Mouse (Mus musculus): Measurements from ENCODE around the gene Map3k9. TPM values are rescaled to one million over a fixed set of nuclear protein-coding genes. Genes with fewer than 3 reads are reported as not detected.

Map3k9 gene
- polyA plus RNA-seq, 1 experiment from 2014 or later, result 1.7 TPM

GRCm38 (mm10) chr12:81776191-81776590, 4.8 kb downstream of the Map3k9 start:
- 27% methylated on average over 3 of the region's 3 CpGs for WGBS
- H3K4me2 ChIP-seq (ENCODE audit: low read depth, low read length), result no peak overlapping the region

GRCm38 (mm10) chr12:81775641-81776040, 5.3 kb downstream of the Map3k9 start:
- ATAC-seq (ENCODE audit: insufficient read depth, low FRiP score), result no peak
- no peak overlapping the region for H3K27ac ChIP-seq (ENCODE audit: low read length)
- H3K4me1 ChIP-seq (ENCODE audit: control insufficient read depth, insufficient read depth, low read length), result no peaks in the 10 kb centered on the region
- no peaks in the 10 kb centered on the region for H3K9me3 ChIP-seq (replicated peaks; ENCODE audit: control insufficient read depth, low read length)
- WGBS, result 80% methylated on average over 2 of the region's 2 CpGs
- H3K9ac ChIP-seq (ENCODE audit: low read length), result no peak overlapping the region
- no peak overlapping the region for H3K4me2 ChIP-seq (ENCODE audit: low read depth, low read length)
- H3K36me3 ChIP-seq (ENCODE audit: control insufficient read depth, insufficient read depth, low read length), result no peaks in the 10 kb centered on the region
- no peak overlapping the region for H3K4me3 ChIP-seq (replicated peaks; ENCODE audit: low read length)
- no peaks in the 10 kb centered on the region; the same call in 1 of the 2 replicates for H3K27me3 ChIP-seq (ENCODE audit: control insufficient read depth, insufficient read depth, low read length)

More at GRCm38 (mm10) chr12:81776191-81776590, 4.8 kb downstream of the Map3k9 start:
- H3K4me3 ChIP-seq (replicated peaks; ENCODE audit: low read length), result no peak overlapping the region
- ATAC-seq (ENCODE audit: insufficient read depth, low FRiP score), result no peak
- H3K27me3 ChIP-seq (ENCODE audit: control insufficient read depth, insufficient read depth, low read length), result no peaks in the 10 kb centered on the region; the same call in 1 of the 2 replicates
- no peaks in the 10 kb centered on the region for H3K9me3 ChIP-seq (replicated peaks; ENCODE audit: control insufficient read depth, low read length)
- H3K9ac ChIP-seq (ENCODE audit: low read length), result no peak overlapping the region
- H3K36me3 ChIP-seq (ENCODE audit: control insufficient read depth, insufficient read depth, low read length), result no peaks in the 10 kb centered on the region
- H3K27ac ChIP-seq (ENCODE audit: low read length), result no peak overlapping the region
- no peaks in the 10 kb centered on the region for H3K4me1 ChIP-seq (ENCODE audit: control insufficient read depth, insufficient read depth, low read length)

- WGBS, result 85% methylated on average over 4 of the region's 4 CpGs
- no peak overlapping the region for H3K27ac ChIP-seq (ENCODE audit: low read length)
- no peaks in the 10 kb centered on the region for H3K27me3 ChIP-seq (ENCODE audit: control insufficient read depth, insufficient read depth, low read length)
- H3K4me2 ChIP-seq (ENCODE audit: low read depth, low read length), result no peak overlapping the region
- H3K9me3 ChIP-seq (replicated peaks; ENCODE audit: control insufficient read depth, low read length), result no peaks in the 10 kb centered on the region
- H3K4me1 ChIP-seq (ENCODE audit: control insufficient read depth, insufficient read depth, low read length), result no peaks in the 10 kb centered on the region
- H3K36me3 ChIP-seq (ENCODE audit: control insufficient read depth, insufficient read depth, low read length), result no peaks in the 10 kb centered on the region
- H3K4me3 ChIP-seq (replicated peaks; ENCODE audit: low read length), result no peak overlapping the region
- ATAC-seq (ENCODE audit: insufficient read depth, low FRiP score), result no peak
- H3K9ac ChIP-seq (ENCODE audit: low read length), result no peak overlapping the region
Measured at GRCm38 (mm10) chr12:81774186-81774585, 6.8 kb downstream of the Map3k9 start.

- Histone ChIP-seq H3K27me3 (ENCODE audit: control insufficient read depth, insufficient read depth, low read length) (no peaks in the 10 kb centered on the region), H3K4me1 (ENCODE audit: control insufficient read depth, insufficient read depth, low read length) (no peaks in the 10 kb centered on the region), H3K27ac (ENCODE audit: low read length) (no peak overlapping the region), H3K4me2 (ENCODE audit: low read depth, low read length) (no peak overlapping the region), H3K4me3 (replicated peaks; ENCODE audit: low read length) (no peak overlapping the region), H3K36me3 (ENCODE audit: control insufficient read depth, insufficient read depth, low read length) (no peaks in the 10 kb centered on the region), H3K9me3 (replicated peaks; ENCODE audit: control insufficient read depth, low read length) (no peaks in the 10 kb centered on the region), H3K9ac (ENCODE audit: low read length) (no peak overlapping the region)
- 87% methylated on average over 4 of the region's 4 CpGs for WGBS
- ATAC-seq (ENCODE audit: insufficient read depth, low FRiP score), result no peak
Measured at GRCm38 (mm10) chr12:81769458-81769857, 11.5 kb downstream of the Map3k9 start.

- H3K9me3 ChIP-seq (replicated peaks; ENCODE audit: control insufficient read depth, low read length), result no peaks in the 10 kb centered on the region
- H3K4me3 ChIP-seq (replicated peaks; ENCODE audit: low read length), result no peak overlapping the region
- no peak overlapping the region for H3K4me2 ChIP-seq (ENCODE audit: low read depth, low read length)
- H3K27me3 ChIP-seq (ENCODE audit: control insufficient read depth, insufficient read depth, low read length), result no peaks in the 10 kb centered on the region
- no peak overlapping the region for H3K27ac ChIP-seq (ENCODE audit: low read length)
- ATAC-seq (ENCODE audit: insufficient read depth, low FRiP score), result no peak
- no peaks in the 10 kb centered on the region for H3K36me3 ChIP-seq (ENCODE audit: control insufficient read depth, insufficient read depth, low read length)
- no peaks in the 10 kb centered on the region for H3K4me1 ChIP-seq (ENCODE audit: control insufficient read depth, insufficient read depth, low read length)
- H3K9ac ChIP-seq (ENCODE audit: low read length), result no peak overlapping the region
- WGBS, result 82% methylated on average over 6 of the region's 6 CpGs
Measured at GRCm38 (mm10) chr12:81765386-81765785, 15.6 kb downstream of the Map3k9 start.

- no peak for ATAC-seq (ENCODE audit: insufficient read depth, low FRiP score)
- no peaks in the 10 kb centered on the region for H3K27me3 ChIP-seq (ENCODE audit: control insufficient read depth, insufficient read depth, low read length)
- 88% methylated on average over 5 of the region's 5 CpGs for WGBS
- H3K4me2 ChIP-seq (ENCODE audit: low read depth, low read length), result no peak overlapping the region
- H3K9ac ChIP-seq (ENCODE audit: low read length), result no peak overlapping the region
- no peaks in the 10 kb centered on the region for H3K4me1 ChIP-seq (ENCODE audit: control insufficient read depth, insufficient read depth, low read length)
- no peak overlapping the region for H3K27ac ChIP-seq (ENCODE audit: low read length)
- no peaks in the 10 kb centered on the region for H3K36me3 ChIP-seq (ENCODE audit: control insufficient read depth, insufficient read depth, low read length)
- H3K4me3 ChIP-seq (replicated peaks; ENCODE audit: low read length), result no peak overlapping the region
- H3K9me3 ChIP-seq (replicated peaks; ENCODE audit: control insufficient read depth, low read length), result no peaks in the 10 kb centered on the region
Measured at GRCm38 (mm10) chr12:81764370-81764769, 16.6 kb downstream of the Map3k9 start.

GRCm38 (mm10) chr12:81754651-81755050, 26.3 kb downstream of the Map3k9 start:
- Histone ChIP-seq H3K9ac (ENCODE audit: low read length) (peak overlapping the region; percentile 3; the same call in 1 of the 2 replicates), H3K9me3 (replicated peaks; ENCODE audit: control insufficient read depth, low read length) (no peaks in the 10 kb centered on the region), H3K36me3 (ENCODE audit: control insufficient read depth, insufficient read depth, low read length) (no peaks in the 10 kb centered on the region), H3K4me2 (ENCODE audit: low read depth, low read length) (no peak overlapping the region), H3K27ac (ENCODE audit: low read length) (peak overlapping the region; percentile 62), H3K4me1 (ENCODE audit: control insufficient read depth, insufficient read depth, low read length) (peaks cover 13% of the 10 kb centered on the region; the same call in 1 of the 2 replicates), H3K27me3 (ENCODE audit: control insufficient read depth, insufficient read depth, low read length) (no peaks in the 10 kb centered on the region), H3K4me3 (replicated peaks; ENCODE audit: low read length) (no peak overlapping the region)
- 59% methylated on average over 7 of the region's 7 CpGs for WGBS
- ATAC-seq (ENCODE audit: insufficient read depth, low FRiP score), result peak; percentile 37; the same call in 1 of the 2 replicates

- Histone ChIP-seq H3K4me2 (ENCODE audit: low read depth, low read length) (no peak overlapping the region), H3K36me3 (ENCODE audit: control insufficient read depth, insufficient read depth, low read length) (no peaks in the 10 kb centered on the region), H3K27ac (ENCODE audit: low read length) (no peak overlapping the region), H3K9me3 (replicated peaks; ENCODE audit: control insufficient read depth, low read length) (no peaks in the 10 kb centered on the region), H3K4me3 (replicated peaks; ENCODE audit: low read length) (no peak overlapping the region), H3K9ac (ENCODE audit: low read length) (no peak overlapping the region), H3K4me1 (ENCODE audit: control insufficient read depth, insufficient read depth, low read length) (peaks cover 25% of the 10 kb centered on the region), H3K27me3 (ENCODE audit: control insufficient read depth, insufficient read depth, low read length) (no peaks in the 10 kb centered on the region)
- 57% methylated on average over 4 of the region's 4 CpGs for WGBS
- no peak for ATAC-seq (ENCODE audit: insufficient read depth, low FRiP score)
Measured at GRCm38 (mm10) chr12:81751116-81751515, 29.9 kb downstream of the Map3k9 start.

- H3K4me2 ChIP-seq (ENCODE audit: low read depth, low read length), result no peak overlapping the region
- ATAC-seq (ENCODE audit: insufficient read depth, low FRiP score), result peak; percentile 63
- H3K27me3 ChIP-seq (ENCODE audit: control insufficient read depth, insufficient read depth, low read length), result no peaks in the 10 kb centered on the region
- H3K36me3 ChIP-seq (ENCODE audit: control insufficient read depth, insufficient read depth, low read length), result no peaks in the 10 kb centered on the region
- no peak overlapping the region for H3K9ac ChIP-seq (ENCODE audit: low read length)
- H3K4me1 ChIP-seq (ENCODE audit: control insufficient read depth, insufficient read depth, low read length), result peaks cover 25% of the 10 kb centered on the region
- no peak overlapping the region for H3K4me3 ChIP-seq (replicated peaks; ENCODE audit: low read length)
- H3K27ac ChIP-seq (ENCODE audit: low read length), result peak overlapping the region; percentile 36; the same call in 1 of the 2 replicates
- WGBS, result 42% methylated on average over 3 of the region's 3 CpGs
- H3K9me3 ChIP-seq (replicated peaks; ENCODE audit: control insufficient read depth, low read length), result no peaks in the 10 kb centered on the region
Measured at GRCm38 (mm10) chr12:81748918-81749317, 32.1 kb downstream of the Map3k9 start.

Data from stomach, embryonic 16.5 days (tissue).